Mouse (Mus musculus) kidney, postnatal 14 days (tissue): ENCODE data around the gene Srsf4.
A peak's percentile ranks its signal among the peaks of the same experiment; 100 is the strongest.

Experiments used
- DNase-seq: peaks from one replicate; pipeline ENCODE4 v3.0.0; 2022; ENCODE audit warnings: mixed read lengths

The Srsf4 gene

GRCm38 (mm10) chr4:131916425-131916824 lies 43.0 kb downstream of the Srsf4 start:
- DNase-seq, result peak; percentile 87

- DNase-seq, result peak; percentile 43
Measured at GRCm38 (mm10) chr4:131917010-131917555, 43.7 kb downstream of the Srsf4 start.

GRCm38 (mm10) chr4:131918026-131918533 lies 44.7 kb downstream of the Srsf4 start:
- DNase-seq, result no peak

- peak; percentile 52 for DNase-seq
Measured at GRCm38 (mm10) chr4:131918711-131919500, 45.5 kb downstream of the Srsf4 start.

GRCm38 (mm10) chr4:131919506-131920140 lies 46.2 kb downstream of the Srsf4 start:
- DNase-seq, result no peak

GRCm38 (mm10) chr4:131920141-131920594 lies 46.8 kb downstream of the Srsf4 start:
- peak; percentile 80 for DNase-seq

GRCm38 (mm10) chr4:131920595-131921351 lies 47.4 kb downstream of the Srsf4 start:
- peak; percentile 83 for DNase-seq

- peak; percentile 56 for DNase-seq
Measured at GRCm38 (mm10) chr4:131921461-131922346, 48.3 kb downstream of the Srsf4 start, which contains the start of gene Tmem200b. Gene Tmem200b, plus strand, starts transcription at chr4:131921771.

- no peak for DNase-seq
Measured at GRCm38 (mm10) chr4:131922404-131922803, 49.0 kb downstream of the Srsf4 start.

- DNase-seq, result peak; percentile 90
Measured at GRCm38 (mm10) chr4:131924096-131924810, 50.8 kb downstream of the Srsf4 start.

- DNase-seq, result no peak
Measured at GRCm38 (mm10) chr4:131929146-131929545, 55.7 kb downstream of the Srsf4 start.

- DNase-seq, result no peak
Measured at GRCm38 (mm10) chr4:131939459-131939858, 66.0 kb downstream of the Srsf4 start.

GRCm38 (mm10) chr4:131940846-131941245 lies 67.4 kb downstream of the Srsf4 start:
- no peak for DNase-seq

- no peak for DNase-seq
Measured at GRCm38 (mm10) chr4:131947848-131948247, 74.4 kb downstream of the Srsf4 start.

- no peak for DNase-seq
Measured at GRCm38 (mm10) chr4:131949903-131950302, 76.5 kb downstream of the Srsf4 start.

- no peak for DNase-seq
Measured at GRCm38 (mm10) chr4:131950657-131951056, 77.2 kb downstream of the Srsf4 start.
